Mouse (Mus musculus) cortical plate, adult 2 months (tissue): Measurements from ENCODE around the gene Cux2.

Experiments used
- CTCF ChIP-seq: fragments of 200-500 bp; IDR thresholded peaks from 2 replicates; pipeline ENCODE4 v1.5.1; 2011; ENCODE audit warnings: mild to moderate bottlenecking, control low read depth, low read length; ENCODE audit not compliant: insufficient read depth; ENCODE audit errors: extremely low read depth
- POLR2A ChIP-seq: fragments of 200-500 bp; IDR thresholded peaks from 2 replicates; pipeline ENCODE4 v1.6.1; 2011; ENCODE audit warnings: mild to moderate bottlenecking, low read length, control low read depth; ENCODE audit not compliant: insufficient read depth; ENCODE audit errors: extremely low read depth

GRCm38 (mm10) chr5:122086121-122086520 is 36.2 kb upstream of the Cux2 start:
- no peak for TF ChIP-seq CTCF
- no peak for TF ChIP-seq POLR2A
